Mouse (Mus musculus) yolk sac, embryonic 10.5 days (tissue): ENCODE results near the gene Mogat2.

ENCODE experiments used
- DNase-seq: peaks from one replicate; pipeline ENCODE4 v3.0.0-alpha.2; 2017; ENCODE audit warnings: low spot score

The Mogat2 gene

DNA sequence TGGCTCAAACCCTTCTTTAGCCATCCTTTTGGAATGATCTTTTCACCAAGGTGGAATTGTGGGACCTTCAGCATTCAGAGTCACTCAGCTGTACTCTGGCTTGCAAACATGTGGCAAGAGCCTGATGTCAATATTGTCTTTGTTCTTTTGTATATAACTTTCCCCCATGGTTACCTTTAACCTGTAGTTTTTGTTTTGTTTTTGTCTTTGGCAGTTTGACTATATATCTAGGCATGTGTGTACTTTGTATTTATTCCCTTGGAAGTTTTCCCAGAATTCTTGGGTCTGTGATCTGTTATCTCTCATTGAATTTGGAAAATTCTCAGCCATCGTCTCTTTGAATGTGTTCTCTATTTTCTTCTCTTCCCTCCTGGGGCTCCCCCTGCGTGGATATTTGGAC, 43.9 kb downstream of the Mogat2 start:
- DNase-seq: no peak

DNA sequence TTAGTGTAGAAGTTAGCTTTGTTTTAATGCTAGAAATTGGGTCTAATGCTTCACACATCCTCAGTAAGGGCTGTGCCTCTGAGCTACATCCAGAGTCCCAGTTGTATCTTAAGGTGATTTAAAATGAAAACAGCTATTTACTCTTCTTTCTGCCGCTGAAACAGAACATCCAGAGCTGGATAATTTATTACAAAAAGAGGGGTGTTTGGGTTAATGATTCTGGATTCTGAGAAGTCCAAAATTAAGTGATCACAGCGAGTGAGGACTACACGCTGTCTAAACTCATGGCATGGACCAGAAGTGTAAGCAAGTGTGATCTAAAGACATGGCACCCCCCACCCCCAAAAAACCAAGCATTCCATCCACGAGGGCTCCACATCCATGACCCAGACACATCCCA, 44.5 kb downstream of the Mogat2 start:
- no peak for DNase-seq

DNA sequence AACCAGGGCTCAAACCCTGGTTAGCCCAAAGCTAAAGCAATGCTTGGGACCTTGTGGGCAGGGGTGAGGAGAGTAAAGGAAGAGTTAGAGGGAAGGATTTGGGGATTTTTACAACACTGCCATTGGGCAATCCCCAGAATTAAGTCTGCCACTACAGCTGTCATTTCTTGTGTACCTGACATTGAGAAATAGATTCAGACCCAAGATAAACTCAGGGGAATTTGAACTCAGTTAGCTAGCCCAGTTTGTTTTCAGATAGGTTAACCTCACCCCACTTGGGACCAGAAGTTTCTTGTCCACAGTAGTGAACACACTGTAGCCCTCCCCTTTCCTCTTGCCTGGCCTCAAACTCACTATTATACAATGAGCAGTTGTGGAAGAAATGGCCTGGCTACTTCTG, 47.0 kb downstream of the Mogat2 start:
- DNase-seq: no peak

DNA sequence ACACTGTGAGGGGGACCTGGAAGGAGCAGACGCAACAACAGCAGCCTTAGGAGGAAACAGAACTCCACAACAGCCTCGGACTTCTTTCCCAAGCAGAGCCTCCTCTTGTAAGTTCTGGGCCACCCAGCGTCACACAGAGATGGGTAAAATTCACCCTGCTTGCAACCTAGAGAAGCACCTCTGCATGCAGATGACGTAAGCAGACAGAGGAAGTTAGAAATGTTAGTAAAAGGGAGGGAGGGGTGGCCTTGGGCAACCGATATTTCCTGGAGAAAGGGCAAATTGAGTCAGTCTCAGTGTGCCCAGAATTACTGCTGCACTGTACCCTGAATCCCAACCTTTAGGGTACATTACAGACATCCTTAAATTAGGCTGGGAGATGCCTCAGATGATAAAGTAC, 48.5 kb downstream of the Mogat2 start:
- no peak for DNase-seq

DNA sequence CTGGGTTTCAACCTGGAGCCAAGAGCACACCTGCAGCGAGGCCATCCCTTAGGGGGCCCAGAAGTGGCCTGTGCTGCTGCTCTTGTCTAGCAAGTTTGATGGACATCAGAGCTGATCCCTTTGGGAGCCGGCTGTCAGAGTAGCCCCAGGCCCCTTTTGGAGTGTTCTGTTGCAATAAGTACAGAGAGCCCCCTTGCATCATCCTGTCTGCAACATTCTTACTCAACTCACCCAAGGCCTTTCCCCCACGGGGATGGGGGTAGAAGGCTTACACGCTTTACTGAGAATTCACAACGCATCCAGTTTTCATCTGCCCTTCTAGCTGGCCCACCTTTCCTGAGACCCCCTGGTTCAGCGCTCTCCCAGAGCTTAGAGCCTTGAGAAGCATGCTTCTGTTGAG, 49.8 kb downstream of the Mogat2 start:
- no peak for DNase-seq

DNA sequence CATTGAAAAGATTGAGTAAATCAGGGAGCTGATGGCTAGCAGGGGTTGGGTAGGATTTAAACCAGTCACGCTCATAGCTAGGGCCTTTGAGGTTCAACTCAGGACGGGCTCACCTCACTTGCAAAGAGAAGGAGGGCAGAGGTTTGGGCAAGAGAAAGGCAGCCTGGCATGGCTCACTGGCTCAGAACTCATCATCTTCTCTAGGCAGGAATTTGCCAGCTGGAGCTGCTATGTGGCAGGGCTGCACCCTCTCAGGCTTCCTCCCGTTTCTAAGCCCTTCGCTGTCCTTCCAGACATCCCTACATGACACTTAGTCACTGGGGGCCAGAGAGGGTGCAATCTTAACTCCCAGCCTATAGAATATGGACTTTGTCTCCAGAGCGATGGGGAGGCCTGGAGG, 51.0 kb downstream of the Mogat2 start:
- no peak for DNase-seq

DNA sequence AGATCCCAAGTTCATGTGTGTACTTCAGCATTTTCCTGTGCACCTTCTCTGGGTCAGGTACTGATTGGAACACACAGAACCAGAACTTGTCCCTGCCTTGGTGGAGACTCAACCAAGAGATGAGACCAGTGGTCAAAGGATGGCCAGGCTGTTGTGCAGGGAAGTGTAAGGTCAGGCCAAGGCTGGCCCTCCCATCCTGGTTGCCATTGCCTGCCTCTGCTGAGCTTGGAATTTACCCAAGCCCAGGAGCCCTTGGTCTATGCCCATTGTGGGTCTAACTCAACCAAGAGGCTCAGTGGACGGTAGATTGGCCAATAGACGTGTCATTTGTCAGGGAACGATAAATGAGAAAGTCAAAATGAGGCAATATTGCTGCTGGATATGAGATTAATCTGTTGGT, 53.0 kb downstream of the Mogat2 start:
- DNase-seq: no peak

DNA sequence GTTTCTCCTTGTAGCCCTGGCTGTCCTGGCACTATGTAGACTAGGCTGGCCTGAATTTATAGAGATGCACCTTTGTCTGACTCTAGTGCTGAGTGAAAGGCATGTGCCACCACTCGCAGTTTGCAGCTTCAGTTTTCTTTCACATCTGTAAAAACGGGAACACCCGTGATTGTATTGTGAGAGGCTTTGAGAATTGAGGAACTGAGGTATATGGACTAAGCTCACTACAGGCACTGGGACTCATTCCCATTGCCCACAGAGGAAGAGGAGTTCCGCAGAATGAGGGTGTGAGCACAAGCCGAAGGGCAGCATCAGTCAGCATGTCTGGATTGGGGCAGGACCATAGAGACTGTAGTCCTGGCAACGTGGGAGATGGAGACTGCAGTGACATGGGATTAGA, 54.7 kb downstream of the Mogat2 start:
- DNase-seq: no peak

DNA sequence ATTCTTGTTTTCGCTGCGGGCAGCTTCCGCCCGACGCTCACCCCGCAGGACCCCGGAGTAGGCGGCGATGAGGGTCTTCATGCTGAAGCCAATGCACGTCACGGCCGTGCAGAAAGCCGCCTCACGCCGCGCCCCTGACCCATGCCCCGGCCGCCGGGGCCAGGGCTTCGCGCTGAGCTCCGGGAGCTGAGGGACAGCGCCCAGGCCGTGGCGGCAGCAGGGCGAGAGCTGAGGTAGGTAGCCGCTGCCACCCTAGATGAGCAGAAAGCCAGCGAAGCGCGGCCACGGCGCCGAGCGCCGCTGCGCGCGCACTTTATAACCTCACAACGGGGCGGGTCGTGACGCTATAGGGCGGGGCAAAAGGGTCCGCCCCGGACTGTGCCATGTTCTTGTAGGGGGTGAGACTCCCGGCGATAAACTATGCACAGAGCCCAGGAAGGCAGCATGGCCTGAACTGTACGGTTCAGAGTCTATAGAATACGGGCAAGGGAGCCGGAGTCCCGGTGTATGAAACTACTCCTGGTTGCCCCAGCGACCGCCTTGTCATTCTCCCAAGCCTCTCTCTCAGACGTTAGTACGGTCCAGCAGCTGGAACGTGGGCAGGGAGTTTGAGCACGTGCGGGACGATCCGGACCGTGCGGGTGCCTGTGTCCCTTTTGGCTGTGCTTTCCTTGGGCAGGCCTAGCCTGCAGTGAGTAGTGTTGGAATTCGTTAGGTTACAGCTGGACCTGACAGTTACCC, 55.8 kb downstream of the Mogat2 start, which contains the start of gene Dgat2:
Dgat2 (minus strand) TSS at position 288 of the 741 bp plus-strand sequence.
- peak; percentile 90 for DNase-seq

DNA sequence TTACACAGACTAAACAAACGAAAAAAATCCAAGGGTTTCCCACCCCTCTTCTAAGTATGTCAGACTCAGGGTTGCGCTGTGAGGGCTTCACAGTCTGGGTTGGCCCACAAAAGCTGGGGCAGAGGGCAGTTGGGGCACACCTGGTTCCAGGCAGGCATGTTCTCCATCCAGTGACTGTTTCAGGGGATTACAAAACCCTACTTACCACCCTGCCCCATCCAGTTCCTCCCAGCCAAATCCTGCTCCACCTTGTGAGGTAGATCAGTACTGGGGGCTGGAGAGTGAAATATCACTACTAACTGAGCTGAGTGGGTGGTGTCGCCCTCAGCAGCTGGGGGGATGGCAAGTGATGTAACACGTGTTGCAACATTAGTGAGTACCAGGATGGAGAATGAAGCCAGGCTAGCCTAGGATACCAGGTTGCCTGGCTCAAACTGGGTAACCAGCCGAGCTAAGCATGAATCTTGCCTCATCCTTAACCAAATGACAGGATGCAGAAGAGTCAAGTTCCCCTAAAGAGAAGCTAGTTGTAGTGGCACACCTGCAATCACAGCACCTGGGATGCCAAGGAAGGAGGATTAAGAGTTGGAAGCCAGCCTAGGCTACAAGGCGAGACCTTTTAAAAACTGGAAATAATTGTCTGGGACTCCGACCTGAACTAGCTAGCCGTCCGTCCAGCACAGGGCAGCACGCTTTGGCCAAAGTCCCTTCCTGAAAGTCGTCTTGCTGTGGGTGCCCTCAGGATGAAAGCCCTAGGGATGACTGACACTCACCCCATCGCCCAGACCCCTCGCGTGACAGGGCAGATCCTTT, 56.6 kb downstream of the Mogat2 start:
- DNase-seq: no peak

DNA sequence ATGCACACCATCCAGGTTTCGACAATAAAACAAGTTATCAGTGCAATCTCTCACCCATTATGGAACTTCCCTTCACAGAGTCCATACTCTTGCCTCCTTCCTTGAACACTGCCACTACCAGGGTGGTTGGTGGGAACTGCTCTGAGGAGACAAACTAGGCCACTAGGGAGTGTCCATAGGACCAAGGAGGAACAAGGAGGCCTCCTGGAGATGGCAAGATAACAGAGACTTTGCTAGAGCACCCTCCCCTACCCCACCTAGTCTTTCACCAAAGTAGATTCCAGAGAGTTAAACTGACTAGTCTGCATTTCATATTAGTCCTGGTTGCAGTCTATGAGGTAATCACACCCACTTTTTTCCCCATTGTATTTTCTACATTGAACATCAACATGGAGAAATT, 58.3 kb downstream of the Mogat2 start:
- no peak for DNase-seq

DNA sequence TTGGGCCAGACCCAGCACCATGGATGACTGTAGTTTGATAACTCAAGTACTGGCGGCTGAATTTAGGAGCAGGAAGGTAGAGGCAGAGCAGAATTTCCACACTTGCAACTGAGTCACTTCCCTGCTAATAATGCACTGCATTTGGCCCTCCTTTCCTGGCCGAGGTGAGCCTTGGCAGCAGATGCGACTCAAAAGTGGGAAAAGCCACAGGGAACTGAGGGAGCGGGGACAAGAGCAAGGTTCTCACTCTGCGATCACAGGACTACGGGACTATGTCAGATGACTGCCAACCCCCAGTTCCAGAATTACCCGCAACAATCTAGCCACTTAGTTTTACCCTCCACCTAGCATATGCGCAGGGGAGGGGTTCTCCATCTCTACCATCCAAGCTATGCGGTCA, 59.1 kb downstream of the Mogat2 start:
- DNase-seq: no peak

DNA sequence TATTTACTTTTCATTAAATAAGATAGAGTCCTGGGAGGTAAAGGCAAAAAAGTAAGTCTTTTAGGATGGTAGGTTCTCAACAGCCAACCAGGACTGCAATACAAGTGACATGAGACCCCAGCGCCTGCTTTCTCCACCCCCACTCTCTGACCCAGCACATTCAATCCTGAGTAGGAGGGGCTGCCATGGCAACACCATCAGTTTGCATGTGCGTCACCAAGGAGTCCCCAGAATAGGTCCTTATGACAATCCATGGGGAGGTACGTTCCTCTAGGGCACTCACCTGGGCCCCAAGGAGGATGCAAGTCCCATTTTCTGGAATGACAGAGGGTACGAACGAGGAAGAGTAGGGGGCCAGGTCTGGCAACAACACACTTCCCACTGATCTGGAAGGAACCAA, 61.0 kb downstream of the Mogat2 start:
- DNase-seq: no peak

DNA sequence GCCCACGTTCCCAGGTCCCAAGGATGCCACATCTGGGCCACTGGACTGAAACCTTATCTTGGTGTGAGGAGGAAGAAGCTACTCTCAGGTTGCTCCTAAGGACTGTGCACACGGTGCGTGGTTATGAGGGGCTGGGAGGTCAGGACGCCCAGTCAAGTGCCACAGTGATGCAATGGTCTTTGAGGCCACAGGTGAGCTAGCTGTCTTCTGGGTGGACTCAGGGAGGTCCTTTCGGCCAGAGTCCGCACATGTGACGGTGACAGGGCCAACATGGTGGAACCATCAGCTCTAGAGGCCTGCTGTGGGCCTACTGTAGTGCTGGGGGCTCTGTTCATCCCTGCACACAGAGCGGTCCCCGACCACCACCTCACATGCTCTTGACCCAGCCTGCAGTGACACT, 62.8 kb downstream of the Mogat2 start:
- peak; percentile 56 for DNase-seq

DNA sequence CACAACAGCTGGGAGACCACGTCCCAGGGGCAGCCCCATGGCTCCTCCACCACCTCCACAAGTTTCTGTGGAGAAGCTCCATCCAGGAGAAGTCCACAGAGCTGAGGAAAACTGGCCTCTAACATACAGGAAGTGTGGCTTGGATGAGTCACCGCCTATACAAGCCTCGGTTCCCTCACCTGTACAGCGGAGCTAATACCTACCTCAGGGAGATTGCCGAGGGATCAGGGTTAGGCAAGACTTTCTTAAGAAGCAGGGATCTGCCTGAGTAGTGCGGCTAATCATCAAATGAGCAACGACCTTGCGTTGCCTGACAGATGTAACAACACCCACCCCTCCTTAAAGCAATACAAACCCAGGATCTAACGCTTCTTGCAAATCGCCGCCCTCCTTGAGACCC, 63.3 kb downstream of the Mogat2 start:
- DNase-seq: no peak

DNA sequence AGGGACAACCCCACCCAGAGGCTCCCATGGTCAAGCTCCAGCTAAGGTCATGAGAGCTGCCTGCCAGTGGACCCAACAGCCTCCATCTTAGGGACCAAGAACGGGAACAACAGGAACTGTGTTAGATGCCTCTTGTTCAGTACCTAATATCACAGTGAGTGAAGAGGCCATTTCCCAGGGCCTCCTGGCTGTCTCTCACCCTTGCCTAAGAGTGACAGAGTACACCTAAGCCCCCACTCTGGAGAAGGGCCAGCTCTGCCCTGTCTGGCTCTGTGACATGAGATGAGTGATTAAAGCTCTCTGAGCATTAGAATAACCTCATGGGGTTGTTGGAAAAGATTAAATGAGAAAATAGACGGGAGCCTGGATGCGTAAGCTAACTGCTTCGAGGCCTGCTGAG, 64.4 kb downstream of the Mogat2 start:
- DNase-seq: no peak

DNA sequence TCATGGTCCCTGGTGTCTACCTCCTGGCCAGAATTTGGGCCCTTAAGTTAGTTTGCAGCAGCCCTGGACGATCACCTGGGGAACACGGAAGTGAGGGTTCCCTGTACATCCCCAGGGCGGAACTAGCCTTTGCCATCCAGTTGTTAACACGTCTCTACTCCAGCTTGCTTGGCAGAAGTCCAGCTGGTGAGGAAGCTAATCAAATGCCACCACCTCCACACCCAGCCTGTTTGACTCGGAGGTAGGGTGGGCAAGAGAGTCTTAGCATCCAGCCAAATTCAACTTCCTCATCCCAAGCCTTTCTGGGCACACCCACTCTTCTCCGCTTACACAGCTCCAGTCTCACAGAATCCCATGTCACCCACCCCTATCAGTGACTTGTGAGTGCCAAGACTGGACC, 65.5 kb downstream of the Mogat2 start:
- DNase-seq: no peak

DNA sequence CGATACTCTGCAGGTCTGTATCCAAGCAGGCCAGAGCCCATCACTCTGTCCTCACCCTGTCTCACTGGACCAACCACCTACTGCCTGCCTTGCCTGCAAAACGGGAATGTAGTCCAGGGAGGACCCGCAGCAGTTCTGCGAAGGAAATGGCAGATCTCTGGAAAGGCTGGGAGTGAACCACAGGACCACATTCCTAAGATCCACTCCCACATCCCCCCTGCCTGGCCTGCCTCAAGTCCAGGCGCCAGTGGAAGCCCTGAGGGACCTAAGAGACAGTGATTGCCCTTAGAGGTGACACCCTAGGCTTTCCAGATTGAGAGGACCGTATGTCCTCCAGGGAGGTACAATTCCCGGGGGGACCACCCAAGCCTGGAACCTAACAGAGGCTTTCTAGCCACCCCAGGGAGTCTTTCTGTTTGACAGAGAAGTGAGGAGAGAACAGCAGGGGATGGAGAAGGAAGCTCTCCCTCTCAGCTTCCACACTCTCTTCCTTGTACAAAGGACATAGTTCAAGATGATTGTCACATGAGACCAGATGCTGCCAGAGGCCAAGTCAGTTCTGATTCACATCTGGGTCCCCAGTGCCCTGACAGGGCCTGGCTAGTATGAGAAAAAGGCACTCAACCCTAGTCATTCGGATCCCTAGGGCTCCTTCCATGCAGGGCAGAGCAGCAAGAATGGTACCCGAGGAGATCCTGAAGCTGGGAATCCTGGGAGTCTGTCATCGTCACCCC, 66.5 kb downstream of the Mogat2 start:
- DNase-seq: no peak

DNA sequence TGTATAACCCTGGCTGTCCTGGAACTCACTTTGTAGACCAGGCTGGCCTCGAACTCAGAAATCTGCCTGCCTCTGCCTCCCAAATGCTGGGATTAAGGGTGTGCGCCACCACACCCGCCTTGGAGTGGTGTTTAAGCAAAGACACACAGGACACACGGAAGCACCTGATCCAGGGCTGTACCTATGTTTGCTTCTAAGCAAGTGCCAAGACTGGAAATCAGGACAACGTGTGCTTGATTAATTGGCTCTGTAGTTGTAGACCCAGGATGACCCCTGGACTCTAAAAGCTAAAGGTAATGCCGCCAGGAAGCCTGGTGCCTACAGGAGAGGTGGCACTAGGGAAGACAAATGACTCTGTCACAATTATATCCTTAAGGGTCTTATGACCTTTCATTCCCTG, 67.9 kb downstream of the Mogat2 start:
- DNase-seq: no peak

DNA sequence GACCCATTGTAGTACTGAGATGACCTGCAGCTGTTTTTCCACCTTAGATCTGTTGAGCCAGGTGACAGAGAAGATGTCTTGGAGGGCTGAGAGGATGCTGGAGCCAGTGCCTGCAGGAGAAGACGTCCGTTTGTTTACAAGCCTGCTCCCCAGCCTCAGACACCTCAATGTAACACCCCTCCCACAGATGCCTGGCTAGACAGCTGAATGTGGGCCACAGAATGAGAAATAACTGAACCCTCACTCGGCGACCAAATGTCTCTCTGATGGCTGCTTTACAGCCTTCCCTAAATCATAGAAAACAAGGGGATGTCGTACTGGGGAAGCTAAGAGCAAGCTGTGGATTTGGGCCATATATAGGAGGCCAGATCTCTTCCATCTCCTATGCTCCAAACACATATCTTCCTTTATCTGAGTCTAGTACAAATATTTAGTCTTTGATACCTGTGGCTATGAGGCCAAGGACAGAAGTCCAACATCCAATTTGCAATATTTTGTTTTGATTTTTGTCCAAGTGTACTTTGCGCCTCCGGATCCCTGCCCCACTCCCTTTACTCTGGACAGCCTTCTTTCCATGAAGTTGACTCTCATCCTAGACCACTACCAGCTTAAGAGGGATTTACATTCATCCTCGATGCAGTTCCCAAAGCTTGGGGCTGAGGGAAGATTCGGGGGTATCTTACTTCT, 68.6 kb downstream of the Mogat2 start:
- no peak for DNase-seq
